Mouse (Mus musculus): Measurements from ENCODE around the gene Pef1. TPM values are rescaled to one million over a fixed set of nuclear protein-coding genes. Genes with fewer than 3 reads are reported as not detected.
A peak's percentile ranks its signal among the peaks of the same experiment; 100 is the strongest.

Pef1 gene
- polyA plus RNA-seq, 1 experiment from 2014 or later, result 72.3 TPM

- Histone ChIP-seq H3K36me3 (ENCODE audit: control insufficient read depth, insufficient read depth, low read length) (peaks cover 3% of the 10 kb centered on the region), H3K4me3 (ENCODE audit: low read depth, low read length) (no peak overlapping the region), H3K9ac (ENCODE audit: low read length) (no peak overlapping the region), H3K9me3 (ENCODE audit: control insufficient read depth, low read length) (no peaks in the 10 kb centered on the region), H3K27ac (ENCODE audit: low read depth, low read length) (no peak overlapping the region), H3K4me1 (ENCODE audit: control insufficient read depth, insufficient read depth, low read length) (no peaks in the 10 kb centered on the region), H3K4me2 (no peak overlapping the region), H3K27me3 (ENCODE audit: control insufficient read depth, insufficient read depth, low read length) (no peaks in the 10 kb centered on the region)
- DNase-seq (ENCODE audit: low spot score, missing footprints) (peak; percentile 75), ATAC-seq (ENCODE audit: low FRiP score) (no peak)
- 73% methylated on average over 5 of the region's 5 CpGs for WGBS
Observed at GRCm38 (mm10) chr4:130125935-130126334, 23.6 kb downstream of the Pef1 start.

- Histone ChIP-seq H3K27me3 (ENCODE audit: control insufficient read depth, insufficient read depth, low read length) (no peaks in the 10 kb centered on the region), H3K9me3 (ENCODE audit: control insufficient read depth, low read length) (no peaks in the 10 kb centered on the region), H3K4me2 (no peak overlapping the region), H3K9ac (ENCODE audit: low read length) (no peak overlapping the region), H3K4me1 (ENCODE audit: control insufficient read depth, insufficient read depth, low read length) (no peaks in the 10 kb centered on the region), H3K27ac (ENCODE audit: low read depth, low read length) (no peak overlapping the region), H3K36me3 (ENCODE audit: control insufficient read depth, insufficient read depth, low read length) (peaks cover 3% of the 10 kb centered on the region), H3K4me3 (ENCODE audit: low read depth, low read length) (no peak overlapping the region)
- DNase-seq (ENCODE audit: low spot score, missing footprints), result peak; percentile 26
- 82% methylated on average over 5 of the region's 5 CpGs for WGBS
- no peak for ATAC-seq (ENCODE audit: low FRiP score)
Observed at GRCm38 (mm10) chr4:130128907-130129306, 26.5 kb downstream of the Pef1 start.

DNA sequence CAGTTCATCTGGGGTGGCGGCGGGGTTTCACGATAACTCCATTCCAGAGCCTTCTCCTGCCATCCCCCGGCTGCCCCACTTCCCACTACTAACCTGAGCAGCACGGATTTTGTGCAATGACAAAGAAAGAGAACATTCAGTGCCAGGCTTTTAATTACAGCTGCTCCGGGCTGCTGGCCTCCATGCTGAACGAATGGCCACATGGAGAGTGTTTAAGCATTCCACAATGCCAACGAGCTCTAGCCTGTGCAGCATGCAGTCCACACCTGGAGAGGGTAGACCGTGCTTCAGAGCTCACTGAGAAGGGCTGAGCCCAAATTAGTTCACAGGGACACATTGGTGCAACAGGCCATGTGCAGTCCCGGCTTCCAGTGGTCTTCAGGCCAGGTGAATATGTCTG is 27.7 kb downstream of the Pef1 start:
- 79% methylated on average over 10 of the region's 10 CpGs for WGBS
- H3K4me3 ChIP-seq (ENCODE audit: low read depth, low read length), result no peak overlapping the region
- peaks cover 3% of the 10 kb centered on the region for H3K36me3 ChIP-seq (ENCODE audit: control insufficient read depth, insufficient read depth, low read length)
- H3K27ac ChIP-seq (ENCODE audit: low read depth, low read length), result no peak overlapping the region
- peak; percentile 45 for DNase-seq (ENCODE audit: low spot score, missing footprints)
- no peak overlapping the region for H3K4me2 ChIP-seq
- no peak for ATAC-seq (ENCODE audit: low FRiP score)
- no peaks in the 10 kb centered on the region for H3K27me3 ChIP-seq (ENCODE audit: control insufficient read depth, insufficient read depth, low read length)
- no peaks in the 10 kb centered on the region for H3K9me3 ChIP-seq (ENCODE audit: control insufficient read depth, low read length)
- no peaks in the 10 kb centered on the region for H3K4me1 ChIP-seq (ENCODE audit: control insufficient read depth, insufficient read depth, low read length)
- no peak overlapping the region for H3K9ac ChIP-seq (ENCODE audit: low read length)

DNA sequence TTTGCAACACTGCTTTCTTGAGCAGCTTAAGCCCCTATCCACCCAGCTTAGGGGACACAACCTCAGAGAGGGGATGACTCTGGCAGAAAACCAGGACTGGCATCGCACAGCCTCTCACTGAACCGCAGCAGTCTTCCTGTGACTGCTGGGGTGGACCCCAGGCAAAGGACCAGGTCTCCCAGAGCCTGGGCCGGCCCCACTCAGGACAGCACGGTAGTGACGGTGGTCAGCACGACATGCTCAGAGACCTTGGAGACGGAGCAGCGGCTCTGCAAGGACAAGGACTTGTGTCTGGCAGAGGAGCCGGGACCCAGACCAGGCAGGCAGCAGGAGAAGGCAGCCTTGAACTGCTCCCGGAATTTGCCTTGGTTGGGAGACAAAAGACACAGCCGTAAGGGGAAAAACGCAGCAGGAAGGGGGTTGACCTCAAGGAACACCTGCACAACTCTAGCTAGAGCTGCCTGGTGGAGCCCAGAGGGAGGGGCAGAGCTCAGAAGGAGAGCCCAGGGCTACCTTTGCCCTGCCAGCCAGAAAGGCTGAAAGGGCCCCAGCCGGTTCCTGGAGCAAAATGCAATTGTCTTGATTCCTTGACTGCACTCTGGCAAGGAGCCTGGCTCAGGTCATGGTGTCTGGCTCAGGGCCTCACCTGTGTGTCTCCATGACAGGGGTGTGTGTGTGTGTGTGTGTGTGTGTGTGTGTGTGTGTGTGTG is 28.4 kb downstream of the Pef1 start:
- peaks cover 3% of the 10 kb centered on the region for H3K36me3 ChIP-seq (ENCODE audit: control insufficient read depth, insufficient read depth, low read length)
- no peaks in the 10 kb centered on the region for H3K27me3 ChIP-seq (ENCODE audit: control insufficient read depth, insufficient read depth, low read length)
- no peaks in the 10 kb centered on the region for H3K4me1 ChIP-seq (ENCODE audit: control insufficient read depth, insufficient read depth, low read length)
- H3K27ac ChIP-seq (ENCODE audit: low read depth, low read length), result no peak overlapping the region
- no peaks in the 10 kb centered on the region for H3K9me3 ChIP-seq (ENCODE audit: control insufficient read depth, low read length)
- H3K9ac ChIP-seq (ENCODE audit: low read length), result no peak overlapping the region
- ATAC-seq (ENCODE audit: low FRiP score) (no peak), DNase-seq (ENCODE audit: low spot score, missing footprints) (peak; percentile 49)
- no peak overlapping the region for H3K4me2 ChIP-seq
- 59% methylated on average over 13 of the region's 13 CpGs for WGBS
- no peak overlapping the region for H3K4me3 ChIP-seq (ENCODE audit: low read depth, low read length)

DNA sequence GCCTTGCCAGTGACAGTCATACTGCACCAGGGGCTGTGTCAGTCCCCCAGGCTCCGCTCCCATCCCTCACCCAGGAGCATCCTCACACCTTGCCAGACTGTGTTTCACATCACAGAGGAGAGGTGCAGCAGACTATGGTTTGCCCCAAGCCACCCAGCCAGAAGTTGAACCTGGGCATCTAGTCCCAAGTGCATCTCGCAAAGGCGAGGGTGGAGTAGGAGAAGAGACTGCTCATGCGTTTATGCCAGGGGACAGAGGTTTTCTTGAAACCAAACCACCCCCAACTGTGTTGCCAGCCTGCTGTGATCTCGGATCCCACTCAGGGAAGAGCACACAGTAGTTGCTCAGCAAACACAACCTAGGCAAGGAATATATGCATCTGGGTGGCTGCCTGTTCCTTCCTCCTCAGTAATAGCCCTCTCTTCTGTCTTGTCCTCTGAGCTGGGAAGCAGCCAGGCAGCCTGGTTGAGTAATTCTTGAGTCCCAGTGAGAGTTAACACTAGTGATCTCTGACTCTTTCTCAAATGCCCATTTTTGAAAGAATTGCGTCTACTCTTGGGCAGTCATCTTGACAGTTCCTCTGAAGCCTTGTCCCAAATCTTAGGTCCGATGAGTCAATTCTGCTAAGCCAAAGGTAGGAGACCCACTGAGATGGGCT is 29.2 kb downstream of the Pef1 start:
- DNase-seq (ENCODE audit: low spot score, missing footprints), result peak; percentile 21
- ATAC-seq (ENCODE audit: low FRiP score), result no peak
- no peak overlapping the region for H3K4me2 ChIP-seq
- H3K4me3 ChIP-seq (ENCODE audit: low read depth, low read length), result no peak overlapping the region
- no peak overlapping the region for H3K9ac ChIP-seq (ENCODE audit: low read length)
- H3K27me3 ChIP-seq (ENCODE audit: control insufficient read depth, insufficient read depth, low read length), result peaks cover 2% of the 10 kb centered on the region; the same call in 1 of the 2 replicates
- no peaks in the 10 kb centered on the region for H3K4me1 ChIP-seq (ENCODE audit: control insufficient read depth, insufficient read depth, low read length)
- WGBS, result 83% methylated on average over 7 of the region's 7 CpGs
- no peaks in the 10 kb centered on the region for H3K9me3 ChIP-seq (ENCODE audit: control insufficient read depth, low read length)
- no peak overlapping the region for H3K27ac ChIP-seq (ENCODE audit: low read depth, low read length)
- peaks cover 3% of the 10 kb centered on the region for H3K36me3 ChIP-seq (ENCODE audit: control insufficient read depth, insufficient read depth, low read length)

DNA sequence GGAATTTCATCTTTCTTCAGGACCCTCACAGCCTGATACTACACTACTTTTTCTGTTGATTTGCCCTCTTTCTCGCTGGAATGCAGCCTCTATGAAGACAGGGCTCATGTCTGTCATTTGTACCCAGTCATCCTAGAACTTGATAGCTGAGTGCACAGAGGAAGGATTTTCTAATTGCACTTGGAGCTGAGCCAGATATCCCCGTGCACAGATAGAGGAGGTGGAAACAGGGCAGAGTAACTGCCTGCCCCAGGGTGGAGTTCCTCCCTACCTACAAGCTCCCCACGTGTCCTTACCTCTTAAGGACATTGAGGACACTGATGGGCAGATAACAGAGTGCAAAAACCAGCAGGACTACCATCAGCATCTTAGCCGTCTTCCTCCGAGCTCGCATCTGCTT is 31.0 kb downstream of the Pef1 start:
- Histone ChIP-seq H3K9ac (ENCODE audit: low read length) (no peak overlapping the region), H3K9me3 (ENCODE audit: control insufficient read depth, low read length) (no peaks in the 10 kb centered on the region), H3K4me2 (no peak overlapping the region), H3K4me1 (ENCODE audit: control insufficient read depth, insufficient read depth, low read length) (no peaks in the 10 kb centered on the region), H3K36me3 (ENCODE audit: control insufficient read depth, insufficient read depth, low read length) (no peaks in the 10 kb centered on the region), H3K27ac (ENCODE audit: low read depth, low read length) (no peak overlapping the region), H3K27me3 (ENCODE audit: control insufficient read depth, insufficient read depth, low read length) (peaks cover 4% of the 10 kb centered on the region; the same call in 1 of the 2 replicates), H3K4me3 (ENCODE audit: low read depth, low read length) (no peak overlapping the region)
- whole genome bisulfite sequencing, result 72% methylated on average over 6 of the region's 6 CpGs
- no peak for ATAC-seq (ENCODE audit: low FRiP score)
- peak; percentile 23 for DNase-seq (ENCODE audit: low spot score, missing footprints)

- Histone ChIP-seq H3K9ac (ENCODE audit: low read length) (peak overlapping the region; percentile 40), H3K4me3 (ENCODE audit: low read depth, low read length) (peak overlapping the region; percentile 39), H3K4me1 (ENCODE audit: control insufficient read depth, insufficient read depth, low read length) (peaks cover 11% of the 10 kb centered on the region), H3K4me2 (peak overlapping the region; percentile 71), H3K27me3 (ENCODE audit: control insufficient read depth, insufficient read depth, low read length) (peaks cover 26% of the 10 kb centered on the region), H3K36me3 (ENCODE audit: control insufficient read depth, insufficient read depth, low read length) (no peaks in the 10 kb centered on the region), H3K9me3 (ENCODE audit: control insufficient read depth, low read length) (no peaks in the 10 kb centered on the region), H3K27ac (ENCODE audit: low read depth, low read length) (no peak overlapping the region)
- DNase-seq (ENCODE audit: low spot score, missing footprints) (peak; percentile 98), ATAC-seq (ENCODE audit: low FRiP score) (peak; percentile 78)
- under 1% methylated on average over 52 of the region's 57 CpGs for WGBS
Observed at GRCm38 (mm10) chr4:130138441-130139213, 36.3 kb downstream of the Pef1 start.

DNA sequence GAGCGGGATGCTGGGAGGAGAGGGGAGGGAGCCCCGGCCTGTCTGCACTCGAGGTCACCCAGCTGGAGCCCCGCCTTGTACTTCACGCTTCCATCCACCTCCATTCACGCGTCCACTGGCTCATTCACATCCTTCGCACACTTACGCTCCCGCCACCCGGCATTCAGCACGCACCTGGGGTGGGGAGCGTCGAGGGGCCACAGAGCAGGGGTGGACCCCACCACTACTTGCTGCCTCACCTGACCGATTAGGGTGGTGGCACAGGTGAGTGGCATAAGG is 36.8 kb downstream of the Pef1 start, which contains the start of gene Hcrtr1:
TSS of gene Hcrtr1 (minus strand) at position 146 of the 279 bp plus-strand sequence.
- H3K36me3 ChIP-seq (ENCODE audit: control insufficient read depth, insufficient read depth, low read length), result no peaks in the 10 kb centered on the region
- H3K4me3 ChIP-seq (ENCODE audit: low read depth, low read length), result peak within 1 kb of the TSS; percentile 39
- peak within 1 kb of the TSS; percentile 71 for H3K4me2 ChIP-seq
- H3K9me3 ChIP-seq (ENCODE audit: control insufficient read depth, low read length), result no peaks in the 10 kb centered on the region
- H3K27ac ChIP-seq (ENCODE audit: low read depth, low read length), result no peak within 1 kb of the TSS
- peaks cover 26% of the 10 kb centered on the region for H3K27me3 ChIP-seq (ENCODE audit: control insufficient read depth, insufficient read depth, low read length)
- ATAC-seq (ENCODE audit: low FRiP score), result 0 out of 2 replicates have a peak, but pooled peaks have one; percentile 4
- peak within 1 kb of the TSS; percentile 40 for H3K9ac ChIP-seq (ENCODE audit: low read length)
- peak; percentile 92 for DNase-seq (ENCODE audit: low spot score, missing footprints)
- peaks cover 11% of the 10 kb centered on the region for H3K4me1 ChIP-seq (ENCODE audit: control insufficient read depth, insufficient read depth, low read length)
- WGBS, result under 1% methylated on average over 14 of the region's 15 CpGs

- H3K4me1 ChIP-seq (ENCODE audit: control insufficient read depth, insufficient read depth, low read length), result peaks cover 11% of the 10 kb centered on the region
- no peaks in the 10 kb centered on the region; the same call in 1 of the 2 replicates for H3K9me3 ChIP-seq (ENCODE audit: control insufficient read depth, low read length)
- no peak for ATAC-seq (ENCODE audit: low FRiP score)
- H3K9ac ChIP-seq (ENCODE audit: low read length), result no peak overlapping the region
- no peak overlapping the region for H3K4me2 ChIP-seq
- H3K27ac ChIP-seq (ENCODE audit: low read depth, low read length), result no peak overlapping the region
- 63% methylated on average over 9 of the region's 9 CpGs for WGBS
- H3K4me3 ChIP-seq (ENCODE audit: low read depth, low read length), result no peak overlapping the region
- H3K36me3 ChIP-seq (ENCODE audit: control insufficient read depth, insufficient read depth, low read length), result no peaks in the 10 kb centered on the region
- DNase-seq (ENCODE audit: low spot score, missing footprints), result peak; percentile 85
- peaks cover 26% of the 10 kb centered on the region for H3K27me3 ChIP-seq (ENCODE audit: control insufficient read depth, insufficient read depth, low read length)
Observed at GRCm38 (mm10) chr4:130140992-130141402, 38.6 kb downstream of the Pef1 start.

Measured in midbrain, embryonic 11.5 days (tissue).